Comparison of ENCODE assay signal across 8 mouse cellular contexts in genomic region chr11:98681786-98682745, GRCm38 (mm10). TPM values are rescaled to one million over a fixed set of nuclear protein-coding genes. Genes with fewer than 3 reads are reported as not detected.
DNase-seq lines count a peak whose midpoint lies in the region; ATAC-seq lines count a peak whose summit lies in the region.

Gene Psmd3, plus strand, starts transcription at chr11:98682554.

- peak; percentile 95 for ATAC-seq in forebrain, embryonic 14.5 days
- ATAC-seq in neural tube, embryonic 15.5 days (ENCODE audit: low FRiP score) = peak; percentile 96

- intact Hi-C loops in heart, postnatal 14 days (cut with DNase I) = no loop called here

- H3K4me1 ChIP-seq in forebrain, embryonic 14.5 days (ENCODE audit: control insufficient read depth, insufficient read depth, low read length) = peaks cover 8% of the 10 kb centered on the region
- H3K4me1 ChIP-seq in neural tube, embryonic 15.5 days = peaks cover 19% of the 10 kb centered on the region

- H3K27ac ChIP-seq in forebrain, embryonic 14.5 days (ENCODE audit: low read depth, low read length) = peak within 1 kb of the TSS; percentile 72
- peak within 1 kb of the TSS; percentile 85 for H3K27ac ChIP-seq in neural tube, embryonic 15.5 days (replicated peaks)

- H3K4me3 ChIP-seq in forebrain, embryonic 14.5 days (ENCODE audit: low read depth, low read length) = peak within 1 kb of the TSS; percentile 99
- peak within 1 kb of the TSS; percentile 99 for H3K4me3 ChIP-seq in neural tube, embryonic 15.5 days (replicated peaks)

- H3K36me3 ChIP-seq in forebrain, embryonic 14.5 days (ENCODE audit: control insufficient read depth, insufficient read depth, low read length) = peaks cover 20% of the 10 kb centered on the region
- H3K36me3 ChIP-seq in neural tube, embryonic 15.5 days = peaks cover 20% of the 10 kb centered on the region

- peak within 1 kb of the TSS; percentile 99 for H3K9ac ChIP-seq in forebrain, embryonic 14.5 days (ENCODE audit: low read length)
- peak within 1 kb of the TSS; percentile 100 for H3K9ac ChIP-seq in neural tube, embryonic 15.5 days (replicated peaks)

- peak within 1 kb of the TSS; percentile 86 for H3K4me2 ChIP-seq in forebrain, embryonic 14.5 days (ENCODE audit: low read length)
- peak within 1 kb of the TSS; percentile 75 for H3K4me2 ChIP-seq in neural tube, embryonic 15.5 days

- no peaks in the 10 kb centered on the region for H3K27me3 ChIP-seq in forebrain, embryonic 14.5 days (replicated peaks; ENCODE audit: control insufficient read depth, insufficient read depth, low read length)
- H3K27me3 ChIP-seq in neural tube, embryonic 15.5 days (replicated peaks) = no peaks in the 10 kb centered on the region

- no peaks in the 10 kb centered on the region for H3K9me3 ChIP-seq in forebrain, embryonic 14.5 days (replicated peaks; ENCODE audit: control insufficient read depth, low read length)
- H3K9me3 ChIP-seq in neural tube, embryonic 15.5 days (replicated peaks) = no peaks in the 10 kb centered on the region

- WGBS in forebrain, embryonic 14.5 days = 5% methylated on average over 45 of the region's 45 CpGs
- 5% methylated on average over 45 of the region's 45 CpGs for WGBS in neural tube, embryonic 15.5 days

- peak; percentile 100 for DNase-seq in ES-CJ7 (ENCODE audit: low read depth, low spot score)
- DNase-seq in cerebellum, adult 11 months = peak; percentile 95
- DNase-seq in forebrain, embryonic 14.5 days (ENCODE audit: low spot score) = peak; percentile 98
- peak; percentile 96 for DNase-seq in heart, postnatal 14 days
- DNase-seq in layer of hippocampus, adult 11-12 months (ENCODE audit: low spot score) = peak; percentile 97
- DNase-seq in lung, adult 18-20 months = peak; percentile 96 to 97
- peak; percentile 97 for DNase-seq in testis, postnatal 14 days (ENCODE audit: low spot score)

RNA-seq across cellular contexts. Expression of gene Psmd3, which starts in this region (rescaled TPM):
- polyA plus RNA-seq in forebrain, embryonic 14.5 days (2014; fragmentation: Nextera tagmentation; extraction: Ambion mirVana) = 121 and 144 TPM in 2 replicates
- total RNA-seq in heart, postnatal 14 days (2021) = 100 to 1,000 TPM; 110 TPM
- 185 and 191 TPM in 2 replicates for polyA plus RNA-seq in neural tube, embryonic 15.5 days (2015; fragmentation: Nextera tagmentation; extraction: Ambion mirVana)

Comparison
In these comparisons a context has a peak if more than half of its experiments do, and no peak if none do; other contexts are left out.
1. Peak in every context shown above with its lines: DNase-seq, ATAC-seq, H3K4me3 ChIP-seq and H3K27ac ChIP-seq.